Mouse (Mus musculus) c-Kit-positive CD71-negative TER-119-negative erythroid progenitor cells, embryonic 14.5 days (primary cell): ENCODE measurements around the gene AF067063.
"Not testable (repeated sequence)": the region's sequence is repeated elsewhere in the genome, so short reads cannot be mapped to it uniquely, and the experiment has no call there.

ENCODE experiments used
- DNase-seq: peaks from one replicate; pipeline ENCODE4 v3.0.0-alpha.2; 2013; ENCODE audit warnings: low read depth

Gene AF067063

DNA sequence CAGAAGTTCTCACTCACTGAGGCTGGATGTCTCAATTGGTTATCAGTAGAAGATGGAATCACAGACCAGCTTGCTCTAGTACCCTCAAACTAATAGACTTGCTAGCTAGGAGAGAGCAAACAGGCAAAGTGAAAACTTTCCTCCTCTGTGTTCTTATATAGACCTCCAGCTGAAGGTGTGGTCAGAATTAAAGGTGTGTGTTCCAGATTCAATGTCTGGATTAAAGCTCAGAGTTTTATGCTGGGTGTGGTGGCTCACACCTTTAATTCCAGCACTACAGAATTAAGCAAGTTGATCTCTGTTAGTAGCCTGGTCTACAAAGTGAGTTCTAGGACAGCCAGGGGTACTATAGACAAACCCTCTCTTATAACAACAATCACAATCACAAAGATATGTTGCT is at the start of gene AF067063:
TSS of gene AF067063 (minus strand) at position 101 of the 400 bp plus-strand sequence.
- DNase-seq = not testable (repeated sequence)

DNA sequence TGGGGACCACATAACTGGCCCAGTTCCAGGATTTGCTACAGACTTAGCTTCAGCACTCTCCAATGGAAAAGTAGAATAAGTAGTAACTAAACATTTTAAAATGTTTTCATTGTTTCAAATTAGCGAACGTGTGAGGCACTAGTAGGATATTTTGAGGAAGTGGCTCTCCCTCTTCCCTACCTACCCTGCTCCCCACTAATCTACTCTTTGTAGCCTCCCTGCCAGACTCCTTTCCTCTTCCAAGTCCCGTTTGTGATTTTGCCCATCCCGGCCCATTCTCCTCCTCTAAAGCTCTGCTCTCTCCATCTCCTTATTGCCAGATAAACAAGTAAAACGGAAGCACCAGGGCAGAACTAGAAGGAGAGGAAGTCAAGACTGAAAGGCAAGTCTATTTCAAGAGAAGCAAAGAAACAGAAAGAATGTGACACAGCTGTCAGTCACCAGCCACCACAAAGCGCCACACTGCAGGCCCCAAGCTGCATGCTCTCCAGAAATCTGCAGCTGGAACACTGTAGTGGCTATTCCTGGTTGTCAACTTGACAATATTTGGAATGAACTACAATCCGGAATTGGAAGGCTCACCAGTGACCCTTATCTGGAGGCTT is 34.5 kb upstream of the AF067063 start:
- DNase-seq = not testable (repeated sequence)

DNA sequence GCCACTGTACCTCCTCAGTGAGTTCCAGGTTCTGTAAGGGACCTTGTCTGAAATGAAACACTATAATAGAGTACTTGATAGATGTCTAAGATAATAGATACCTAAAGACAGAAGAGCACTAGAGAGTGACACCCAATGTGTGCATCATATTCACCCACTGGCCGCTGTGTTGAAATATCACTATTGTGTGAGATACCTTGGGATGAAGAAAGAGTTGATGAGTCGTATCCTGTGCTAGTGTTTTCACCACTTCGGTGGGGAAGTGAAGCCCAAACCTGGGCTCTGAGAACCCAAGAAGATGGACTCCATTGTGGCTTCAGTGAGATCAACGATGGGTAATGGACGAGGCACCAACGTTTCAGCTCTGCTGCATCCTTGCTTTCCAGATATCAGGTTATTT is 32.4 kb upstream of the AF067063 start:
- DNase-seq = not testable (repeated sequence)

DNA sequence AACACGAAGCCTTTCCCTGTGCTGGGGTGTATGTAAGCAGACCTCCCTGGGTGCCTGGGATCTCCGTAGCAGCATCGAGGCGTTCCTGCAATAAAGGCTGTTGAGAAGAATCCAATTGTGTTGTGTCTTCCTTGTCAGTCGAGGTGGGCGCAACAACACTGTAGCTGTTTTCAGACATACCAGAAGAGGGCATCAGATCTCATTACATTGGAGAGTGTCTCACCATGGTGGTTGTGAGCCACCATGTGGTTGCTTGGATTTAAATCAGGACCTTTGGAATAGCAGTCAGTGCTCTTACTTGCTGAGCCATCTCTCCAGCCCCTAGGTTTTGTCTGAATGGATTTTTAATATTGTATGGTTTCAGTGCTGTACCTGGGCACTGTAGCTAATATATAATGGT is 10.0 kb upstream of the AF067063 start:
- DNase-seq = not testable (repeated sequence)

DNA sequence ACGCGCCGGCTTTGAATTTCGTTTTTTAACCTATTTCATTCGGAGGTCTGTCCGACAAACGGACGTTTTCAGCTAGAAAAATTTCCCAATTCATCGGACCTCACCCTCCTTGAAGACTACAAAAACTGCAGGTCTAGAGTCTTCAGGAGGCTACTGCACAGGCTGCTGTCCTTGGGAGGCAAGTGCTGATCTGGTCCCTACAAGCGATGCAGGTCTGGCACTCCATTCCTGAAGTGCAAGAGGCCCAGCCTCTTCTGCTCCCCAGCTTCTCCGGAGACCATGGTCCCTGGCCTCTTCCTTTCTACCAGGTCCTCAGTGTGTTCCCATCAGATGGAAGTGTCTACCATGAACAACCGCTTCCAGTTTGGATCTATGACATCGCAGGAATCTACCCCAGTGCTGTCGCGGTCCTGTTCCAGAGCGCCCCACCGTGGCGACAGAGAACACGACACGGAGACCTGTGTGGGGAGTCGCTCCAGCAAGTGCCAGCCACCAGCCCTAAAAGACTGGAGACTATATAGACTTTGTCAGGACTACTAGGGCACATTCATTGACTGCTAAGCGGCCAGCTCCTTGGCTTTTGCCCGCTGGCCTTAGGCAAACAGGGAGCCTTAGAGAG is 7.8 kb upstream of the AF067063 start:
- not testable (repeated sequence) for DNase-seq

DNA sequence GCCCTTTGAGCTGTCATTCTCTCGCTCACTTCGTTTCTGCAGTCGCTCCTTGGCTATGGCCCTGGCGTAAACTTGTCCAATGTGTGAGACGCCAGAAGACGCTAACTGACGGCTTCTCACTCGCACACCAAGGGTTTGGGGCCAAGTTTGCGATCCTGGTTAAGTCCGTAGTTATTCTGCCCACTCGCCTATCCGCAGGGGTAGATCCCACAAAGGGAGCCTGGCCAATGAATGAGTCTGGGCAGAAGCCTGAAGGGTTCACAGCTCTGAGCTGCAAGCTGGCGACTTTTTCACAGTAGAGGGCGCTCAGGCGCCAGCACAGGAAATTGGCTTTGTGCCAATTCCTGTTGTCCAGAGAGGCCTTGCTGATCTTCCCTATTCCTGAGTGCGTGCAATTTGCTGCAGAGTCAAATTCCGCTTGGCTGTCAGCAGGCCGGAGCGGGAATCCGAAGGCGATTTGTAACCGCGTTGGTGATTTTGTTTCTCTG is 6.4 kb upstream of the AF067063 start:
- DNase-seq = not testable (repeated sequence)

DNA sequence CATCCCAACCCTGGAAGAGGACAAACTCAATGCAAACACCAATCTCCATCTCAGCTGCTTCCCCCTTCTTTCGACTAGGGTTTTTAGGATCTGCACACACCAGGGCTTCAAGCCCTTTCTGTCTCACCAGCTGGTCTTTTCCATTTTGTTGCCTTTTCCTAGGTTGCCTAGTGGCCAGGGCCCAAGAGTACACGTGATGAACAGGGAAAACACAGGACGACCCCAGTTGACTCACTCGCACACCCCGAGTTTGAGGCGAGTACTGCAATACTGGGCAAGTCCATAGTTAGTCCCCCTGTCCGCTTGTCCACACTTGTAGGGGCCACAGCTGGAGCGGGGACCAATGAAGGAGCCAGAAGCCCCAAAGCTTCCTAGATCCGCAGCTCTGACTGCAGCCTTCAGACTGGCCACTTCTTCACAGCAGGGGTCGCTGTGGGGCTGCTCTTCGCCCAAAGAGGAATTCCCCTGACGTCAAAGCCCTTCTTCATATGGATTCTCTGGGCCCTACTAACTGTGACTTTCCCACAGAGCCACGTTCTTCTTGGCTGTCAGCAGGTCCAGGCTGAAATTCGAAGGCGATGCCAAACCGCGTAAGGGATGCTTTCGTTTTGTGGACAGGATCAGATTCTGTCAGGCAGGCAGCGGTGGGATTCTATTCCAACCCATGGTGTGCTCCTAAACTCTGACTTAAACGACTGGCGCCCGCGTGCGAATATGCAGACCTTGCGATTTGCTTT is 5.5 kb upstream of the AF067063 start, which contains the start of gene D13Ertd608e:
TSS of gene D13Ertd608e (plus strand) at position 687 of the 737 bp plus-strand sequence.
- DNase-seq = not testable (repeated sequence)

DNA sequence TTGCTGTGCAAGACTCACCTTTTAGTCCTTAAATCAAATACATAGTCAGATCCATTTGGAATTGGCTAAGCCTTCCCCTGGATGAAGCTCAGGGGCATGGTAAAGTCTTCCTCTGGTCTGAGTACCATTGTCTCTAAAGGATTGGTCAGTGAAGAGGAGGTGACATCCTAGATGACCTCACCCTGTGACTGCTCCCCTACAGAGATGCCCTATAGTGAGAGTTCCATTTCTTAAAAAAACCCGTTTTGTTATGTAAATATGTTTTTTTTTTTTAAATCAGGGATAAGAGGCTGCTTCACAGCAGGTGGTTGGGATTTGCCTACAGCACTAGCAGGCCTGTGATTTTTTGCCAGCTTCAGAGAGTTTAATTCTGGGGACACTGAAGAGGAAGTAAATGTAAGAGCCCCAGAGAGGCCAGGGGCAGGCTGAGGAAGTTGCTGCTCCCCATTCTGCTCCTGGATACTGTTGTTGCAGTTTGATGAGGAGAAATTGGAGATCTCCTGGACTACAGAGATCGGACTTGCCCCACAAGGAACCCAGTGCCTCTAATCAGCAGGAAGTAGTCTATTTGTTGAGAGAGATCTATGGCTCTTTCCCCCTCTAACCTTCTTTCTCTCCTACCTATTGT is 12.3 kb downstream of the AF067063 start:
- DNase-seq = no peak

DNA sequence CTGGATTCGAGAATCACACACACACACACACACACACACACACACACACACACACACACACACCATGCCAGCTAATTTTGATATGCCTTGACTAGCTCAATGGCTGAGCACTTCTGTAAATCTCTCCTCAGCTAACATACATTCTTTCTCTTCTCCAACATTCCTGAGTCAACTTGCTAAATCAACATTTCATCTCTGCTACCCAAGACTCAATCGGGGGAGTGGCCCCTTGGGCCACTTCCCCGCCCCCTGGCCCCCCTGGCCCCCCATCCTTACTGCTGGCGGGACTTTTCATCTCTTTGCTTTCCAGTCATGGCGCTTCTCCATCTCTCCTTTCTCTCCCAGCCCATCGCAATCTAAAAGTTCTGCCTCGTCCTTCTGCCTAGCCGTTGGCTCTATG is 13.2 kb downstream of the AF067063 start:
- DNase-seq = no peak

DNA sequence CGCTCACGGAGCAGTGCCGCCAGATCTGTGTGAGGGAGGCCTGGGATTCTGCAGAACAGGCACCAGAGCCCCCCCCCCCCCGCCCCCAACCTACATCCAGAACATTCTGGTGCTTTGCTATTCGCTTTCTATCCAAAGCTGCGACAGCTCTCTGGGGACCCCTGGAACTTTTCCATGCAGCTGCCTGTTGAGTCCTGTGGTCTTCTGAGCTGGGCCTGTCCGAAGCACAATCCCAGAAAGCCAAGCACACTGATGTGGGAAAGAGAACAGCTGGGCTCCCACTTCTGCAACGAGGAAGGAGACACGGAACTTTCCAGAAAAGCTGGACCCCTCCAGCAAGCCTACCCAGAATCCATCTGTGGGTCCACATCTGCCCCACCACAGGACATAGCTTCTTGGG is 20.0 kb downstream of the AF067063 start:
- no peak for DNase-seq

DNA sequence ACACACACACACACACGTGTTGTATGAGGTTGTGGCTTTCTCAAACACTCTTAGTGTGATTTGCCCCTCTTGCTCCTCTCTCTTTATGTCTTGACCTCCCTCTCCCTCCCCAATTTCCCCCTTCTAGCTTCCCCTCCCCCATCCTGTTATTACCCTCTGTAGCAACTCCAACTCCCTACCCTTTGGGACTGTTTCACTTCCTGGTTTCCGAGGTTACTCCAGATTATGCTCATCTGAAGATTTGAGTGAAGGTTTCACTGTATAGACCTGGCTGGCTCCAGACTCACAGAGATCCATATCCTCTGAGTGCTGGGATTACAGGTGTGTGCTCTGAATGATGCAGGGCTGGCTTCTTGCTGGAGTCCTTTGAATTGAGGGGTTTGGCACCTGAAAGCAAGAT is 21.1 kb downstream of the AF067063 start:
- DNase-seq = no peak

DNA sequence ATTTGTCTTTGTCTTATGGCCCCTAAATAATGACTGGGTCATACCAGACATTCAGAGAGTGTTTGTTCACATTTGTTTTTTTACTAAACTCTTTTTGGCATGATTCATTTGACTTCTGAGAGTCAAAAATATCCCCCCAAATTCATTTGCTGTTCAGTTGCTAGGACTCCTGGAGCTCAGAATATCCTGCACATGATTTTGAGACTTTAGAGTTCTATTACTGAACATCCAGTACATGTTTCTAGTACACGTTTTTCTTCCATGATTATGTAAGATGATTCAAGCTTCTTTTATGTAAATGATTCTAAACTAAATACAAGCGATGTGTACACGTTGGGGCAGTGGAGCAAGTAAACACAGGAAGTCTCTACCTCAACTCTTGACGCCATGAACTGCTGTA is 32.4 kb downstream of the AF067063 start:
- DNase-seq = no peak

DNA sequence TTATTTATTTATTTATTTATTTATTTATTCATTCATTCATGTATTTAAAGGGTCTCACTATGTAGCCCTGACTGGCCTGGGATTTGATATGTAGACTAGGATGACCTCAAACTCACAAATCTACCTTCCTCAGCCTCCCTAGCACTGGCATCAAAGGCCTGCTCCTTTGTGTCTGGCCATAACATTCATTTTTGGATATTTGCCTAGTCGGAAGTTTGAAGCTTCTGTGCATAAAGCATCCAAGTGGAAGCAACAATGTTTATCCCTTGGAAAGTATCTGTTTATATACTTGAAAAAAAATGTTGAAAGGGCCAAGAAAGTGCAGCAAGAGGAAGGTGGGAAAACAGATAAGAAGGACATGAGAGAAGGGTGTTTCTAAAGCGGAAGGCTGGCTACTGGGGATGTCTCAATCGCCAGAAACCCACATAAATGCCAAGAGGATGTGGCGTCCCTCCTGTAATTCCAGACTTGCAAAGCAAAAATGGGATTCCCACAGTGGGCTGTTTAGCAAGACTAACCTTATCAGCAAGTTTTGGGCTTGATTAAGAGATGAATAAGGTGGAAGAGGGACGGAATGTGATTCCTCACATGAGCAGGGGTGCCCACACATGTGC is 37.1 kb downstream of the AF067063 start:
- DNase-seq = no peak

DNA sequence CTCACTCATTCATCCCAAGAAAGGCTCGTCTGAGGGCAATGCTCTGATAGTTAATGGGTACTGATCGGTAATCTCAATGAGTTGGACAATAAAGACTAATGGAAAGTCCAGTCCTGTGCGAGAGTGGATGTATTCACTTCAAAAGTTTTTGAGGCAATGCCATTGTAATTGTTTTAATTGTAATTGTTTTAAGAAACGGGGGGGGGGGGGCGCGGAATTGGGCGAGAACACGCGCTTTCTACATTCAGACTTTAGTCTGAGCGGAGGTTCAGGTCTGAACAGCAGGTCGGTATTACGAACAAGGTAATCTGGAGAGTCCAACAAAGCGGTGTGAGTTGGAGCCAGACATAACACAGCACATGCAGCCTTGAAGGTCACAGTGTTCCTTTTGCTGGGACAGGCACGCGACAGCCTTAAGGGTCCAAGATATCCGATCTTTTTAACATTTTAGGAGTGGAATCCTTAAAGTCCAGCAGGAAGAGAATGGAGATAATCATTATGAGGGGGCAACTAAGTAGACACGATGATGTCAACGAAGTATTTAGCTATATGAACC is 38.4 kb downstream of the AF067063 start:
- DNase-seq = no peak

DNA sequence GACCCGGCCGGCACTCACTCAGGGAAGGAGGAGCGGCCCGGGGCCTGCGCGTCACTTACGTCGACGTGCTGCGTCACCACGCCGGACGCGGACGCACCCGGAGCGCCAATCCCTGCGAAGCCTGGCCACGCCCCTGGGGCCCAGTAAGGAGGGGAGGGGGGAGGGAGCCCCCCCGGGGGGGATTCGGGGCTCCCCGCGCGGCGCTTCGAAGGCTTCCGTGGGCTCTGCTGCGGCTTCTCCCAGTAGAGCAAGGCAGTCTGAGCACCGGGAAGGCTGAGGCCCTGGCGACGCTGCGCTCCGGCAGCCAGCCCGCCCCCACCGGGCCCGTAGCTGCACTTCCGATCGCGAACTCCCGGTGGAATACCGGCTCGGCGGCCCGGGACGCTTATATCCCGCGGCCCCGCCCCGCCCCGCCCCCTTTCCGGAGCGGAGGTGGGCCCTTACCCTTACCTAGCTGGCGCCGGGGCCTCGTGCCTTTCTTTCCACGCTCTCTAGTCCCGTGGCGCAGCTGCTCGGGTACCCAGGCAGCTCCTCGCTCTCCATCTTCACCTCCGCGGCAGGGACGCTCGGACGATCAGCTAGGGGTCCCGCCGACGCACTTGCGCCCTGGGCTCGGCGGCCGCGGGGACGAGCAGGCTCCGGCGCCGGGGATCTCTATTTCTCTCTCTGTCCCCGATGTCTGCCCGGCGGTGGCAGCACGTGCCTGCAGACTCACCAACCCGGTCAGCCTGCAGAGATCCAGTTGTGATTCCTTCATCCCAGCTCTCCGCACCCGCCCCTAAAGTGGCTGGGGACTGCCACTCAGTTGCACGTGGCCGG is 39.0 kb downstream of the AF067063 start, which contains the start of gene Zfp131:
TSS of gene Zfp131 (minus strand) at position 129 of the 819 bp plus-strand sequence.
- DNase-seq = peak; percentile 83

DNA sequence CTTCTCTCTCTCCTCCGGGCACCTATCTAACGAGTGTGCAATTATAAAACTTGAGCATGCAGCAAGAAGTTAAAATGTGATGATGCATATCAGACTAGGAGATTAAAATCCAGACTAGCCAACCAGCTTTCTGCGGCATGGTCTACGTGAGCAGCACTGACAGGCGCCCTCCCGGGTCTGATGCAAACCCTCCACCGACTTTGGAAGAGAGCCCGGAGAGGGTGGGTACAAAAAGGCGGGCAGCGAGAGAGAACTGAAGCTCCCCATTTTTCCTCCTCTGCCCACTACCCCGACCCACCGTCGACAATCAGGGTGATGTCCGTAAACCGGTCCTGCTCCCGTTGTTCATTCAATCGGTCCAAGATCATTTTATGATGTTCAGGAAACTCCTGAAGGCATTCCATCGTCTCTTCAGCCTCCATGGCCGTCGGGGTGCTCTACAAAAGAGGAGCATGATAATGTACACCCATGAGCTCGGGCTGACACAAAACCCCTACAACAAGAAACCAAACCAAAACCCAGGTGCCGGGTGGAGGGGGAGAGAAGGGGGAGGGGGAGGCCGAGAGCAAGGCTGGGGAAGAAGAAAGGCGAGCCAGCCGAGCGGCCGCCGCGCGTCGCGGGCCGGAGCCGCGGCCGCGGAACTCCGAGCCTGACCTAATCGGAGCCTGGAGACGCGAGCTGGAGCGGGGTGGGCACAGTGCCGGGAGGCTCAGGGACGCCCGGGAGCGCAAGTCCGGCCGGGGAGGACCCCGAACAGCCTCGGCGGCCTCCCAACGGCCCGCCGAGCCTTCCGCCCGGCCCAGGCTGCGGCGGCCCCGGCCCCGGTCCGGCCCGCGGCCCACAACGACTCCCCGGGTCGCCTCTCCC is 39.9 kb downstream of the AF067063 start:
- no peak for DNase-seq

DNA sequence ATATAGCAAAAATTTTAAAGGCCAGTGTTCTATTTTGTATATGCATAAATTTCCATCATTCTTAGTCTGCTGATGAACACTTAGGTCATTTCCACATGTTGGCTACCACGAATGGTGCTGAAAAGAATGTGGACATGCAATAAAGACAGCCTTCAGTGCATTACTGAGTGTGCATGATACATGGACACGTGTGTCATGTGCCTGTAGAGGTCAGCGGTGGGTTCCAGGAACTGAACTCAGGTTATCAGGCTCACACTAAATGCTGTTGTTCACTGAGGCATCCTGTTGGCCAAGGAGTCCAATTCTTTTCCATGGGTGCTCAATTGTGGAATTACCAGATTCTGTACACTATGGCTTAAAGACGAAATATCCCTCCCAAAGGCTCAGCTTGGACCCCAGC is 46.4 kb downstream of the AF067063 start:
- no peak for DNase-seq
